Mouse (Mus musculus) stomach, embryonic 16.5 days (tissue): ENCODE results near the gene Lrrc1. TPM values are rescaled to one million over a fixed set of nuclear protein-coding genes. Genes with fewer than 3 reads are reported as not detected.

Experiments
- ATAC-seq: fragments of 200-750 bp; cut with Nextera tagmentation; 2 replicates; pipeline ENCODE4 v1.8.0; 2017; ENCODE audit warnings: moderate number of reproducible peaks, moderate TSS enrichment; ENCODE audit not compliant: insufficient read depth, low FRiP score
- H3K27ac ChIP-seq: fragments of 300-500 bp; sonication (generic); 2 replicates; pipeline ENCODE4 v1.5.1; 2014; ENCODE audit warnings: low read length
- H3K27me3 ChIP-seq: fragments of 300-500 bp; sonication (generic); 2 replicates; pipeline ENCODE4 v1.6.1; 2014; ENCODE audit warnings: low read length, control low read depth, mixed read lengths; ENCODE audit not compliant: control insufficient read depth, insufficient read depth
- H3K36me3 ChIP-seq: fragments of 300-500 bp; sonication (generic); 2 replicates; pipeline ENCODE4 v1.6.1; 2014; ENCODE audit warnings: low read length; ENCODE audit not compliant: control insufficient read depth, insufficient read depth
- H3K4me1 ChIP-seq: fragments of 300-500 bp; sonication (generic); 2 replicates; pipeline ENCODE4 v1.6.1; 2014; ENCODE audit warnings: low read length, control low read depth, mixed read lengths; ENCODE audit not compliant: control insufficient read depth, insufficient read depth
- H3K4me2 ChIP-seq: fragments of 300-500 bp; sonication (generic); 2 replicates; pipeline ENCODE4 v1.6.1; 2014; ENCODE audit warnings: low read depth, low read length, mixed read lengths
- H3K4me3 ChIP-seq: fragments of 300-500 bp; sonication (generic); replicated peaks from 2 replicates; pipeline ENCODE4 v1.5.1; 2014; ENCODE audit warnings: mild to moderate bottlenecking, low read length
- H3K9ac ChIP-seq: fragments of 300-500 bp; sonication (generic); 2 replicates; pipeline ENCODE4 v1.6.1; 2014; ENCODE audit warnings: low read length
- H3K9me3 ChIP-seq: fragments of 300-500 bp; sonication (generic); replicated peaks from 2 replicates; pipeline ENCODE4 v1.6.1; 2016; ENCODE audit warnings: low read length, control low read depth; ENCODE audit not compliant: control insufficient read depth
- WGBS: fragments of 180-500 bp; shearing (Covaris S2); extraction: QIAGEN DNeasy Blood & Tissue Kit; methylation state at CpG from one replicate; pipeline ENCODE4 v1.1.7; 2014; 5-methylcytosine and 5-hydroxymethylcytosine counted together
- polyA plus RNA-seq: library from polyadenylated mRNA; unstranded; fragments of >200 nt; fragmentation: Nextera tagmentation; extraction: Ambion mirVana; gene quantifications from 2 replicates; pipeline ENCODE4 v1.2.1, GENCODE M21; 2015

Gene Lrrc1
- polyA plus RNA-seq, 1 experiment from 2014 or later: 17.7 TPM

- H3K9me3 ChIP-seq: no peaks in the 10 kb centered on the region
- H3K9ac ChIP-seq: no peak overlapping the region
- no peak overlapping the region for H3K4me2 ChIP-seq
- no peak for ATAC-seq
- H3K27ac ChIP-seq: no peak overlapping the region
- H3K27me3 ChIP-seq: no peaks in the 10 kb centered on the region
- WGBS: 81% methylated on average over 12 of the region's 12 CpGs
- H3K4me1 ChIP-seq: no peaks in the 10 kb centered on the region
- H3K4me3 ChIP-seq: no peak overlapping the region
- 0 out of 2 replicates have a peak, but pooled peaks cover 3% of the 10 kb centered on the region for H3K36me3 ChIP-seq
These were observed 92.4 kb downstream of the Lrrc1 start for GRCm38 (mm10) chr9:77452046-77452807.

- no peak for ATAC-seq
- H3K4me3 ChIP-seq: no peak overlapping the region
- no peaks in the 10 kb centered on the region for H3K9me3 ChIP-seq
- no peak overlapping the region for H3K4me2 ChIP-seq
- no peak overlapping the region for H3K9ac ChIP-seq
- no peaks in the 10 kb centered on the region for H3K27me3 ChIP-seq
- H3K4me1 ChIP-seq: no peaks in the 10 kb centered on the region
- WGBS: 71% methylated on average over 2 of the region's 2 CpGs
- H3K27ac ChIP-seq: no peak overlapping the region
- H3K36me3 ChIP-seq: 0 out of 2 replicates have a peak, but pooled peaks cover 3% of the 10 kb centered on the region
These were observed 94.2 kb downstream of the Lrrc1 start for GRCm38 (mm10) chr9:77450447-77450846.

- Histone ChIP-seq H3K4me1 (no peaks in the 10 kb centered on the region), H3K4me3 (no peak overlapping the region), H3K36me3 (0 out of 2 replicates have a peak, but pooled peaks cover 2% of the 10 kb centered on the region), H3K27ac (no peak overlapping the region), H3K4me2 (no peak overlapping the region), H3K27me3 (no peaks in the 10 kb centered on the region), H3K9ac (no peak overlapping the region), H3K9me3 (no peaks in the 10 kb centered on the region)
- ATAC-seq: no peak
- WGBS: 94% methylated on average over 4 of the region's 4 CpGs
These were observed 99.8 kb downstream of the Lrrc1 start for GRCm38 (mm10) chr9:77444876-77445275.

GRCm38 (mm10) chr9:77439371-77439770, 105.3 kb downstream of the Lrrc1 start:
- ATAC-seq: no peak
- no peaks in the 10 kb centered on the region for H3K9me3 ChIP-seq
- no peak overlapping the region for H3K9ac ChIP-seq
- H3K4me3 ChIP-seq: no peak overlapping the region
- H3K27ac ChIP-seq: no peak overlapping the region
- no peaks in the 10 kb centered on the region for H3K27me3 ChIP-seq
- 0 out of 2 replicates have a peak, but pooled peaks cover 2% of the 10 kb centered on the region for H3K36me3 ChIP-seq
- H3K4me1 ChIP-seq: no peaks in the 10 kb centered on the region
- no peak overlapping the region for H3K4me2 ChIP-seq
- 81% methylated on average over 6 of the region's 6 CpGs for WGBS

GRCm38 (mm10) chr9:77438836-77439271, 105.8 kb downstream of the Lrrc1 start:
- ATAC-seq: no peak

GRCm38 (mm10) chr9:77437131-77437530, 107.5 kb downstream of the Lrrc1 start:
- 92% methylated on average over 6 of the region's 6 CpGs for WGBS
- ATAC-seq: no peak
- Histone ChIP-seq H3K36me3 (0 out of 2 replicates have a peak, but pooled peaks cover 2% of the 10 kb centered on the region), H3K4me2 (no peak overlapping the region), H3K4me1 (no peaks in the 10 kb centered on the region), H3K27ac (no peak overlapping the region), H3K4me3 (no peak overlapping the region), H3K9me3 (no peaks in the 10 kb centered on the region), H3K27me3 (no peaks in the 10 kb centered on the region), H3K9ac (no peak overlapping the region)

More at GRCm38 (mm10) chr9:77438836-77439271, 105.8 kb downstream of the Lrrc1 start:
- Histone ChIP-seq H3K9me3 (no peaks in the 10 kb centered on the region), H3K36me3 (0 out of 2 replicates have a peak, but pooled peaks cover 2% of the 10 kb centered on the region), H3K9ac (no peak overlapping the region), H3K4me1 (no peaks in the 10 kb centered on the region), H3K4me2 (no peak overlapping the region), H3K27me3 (no peaks in the 10 kb centered on the region), H3K27ac (no peak overlapping the region), H3K4me3 (no peak overlapping the region)
- WGBS: 69% methylated on average over 11 of the region's 11 CpGs

GRCm38 (mm10) chr9:77434965-77435364, 109.7 kb downstream of the Lrrc1 start:
- Histone ChIP-seq H3K4me3 (no peak overlapping the region), H3K9me3 (no peaks in the 10 kb centered on the region), H3K36me3 (no peaks in the 10 kb centered on the region), H3K27ac (no peak overlapping the region), H3K4me1 (no peaks in the 10 kb centered on the region), H3K27me3 (no peaks in the 10 kb centered on the region), H3K9ac (no peak overlapping the region), H3K4me2 (no peak overlapping the region)
- ATAC-seq: no peak
- 77% methylated on average over 12 of the region's 12 CpGs for WGBS

- Histone ChIP-seq H3K4me1 (peaks cover 8% of the 10 kb centered on the region), H3K4me3 (no peak overlapping the region), H3K9ac (no peak overlapping the region), H3K4me2 (no peak overlapping the region), H3K9me3 (no peaks in the 10 kb centered on the region), H3K27me3 (no peaks in the 10 kb centered on the region), H3K36me3 (no peaks in the 10 kb centered on the region), H3K27ac (no peak overlapping the region)
- 87% methylated on average over 4 of the region's 4 CpGs for WGBS
- ATAC-seq: no peak
These were observed 111.2 kb downstream of the Lrrc1 start for GRCm38 (mm10) chr9:77433476-77433875.

GRCm38 (mm10) chr9:77432030-77432429, 112.6 kb downstream of the Lrrc1 start:
- Histone ChIP-seq H3K4me3 (no peak overlapping the region), H3K9ac (no peak overlapping the region), H3K36me3 (no peaks in the 10 kb centered on the region), H3K4me1 (peaks cover 21% of the 10 kb centered on the region), H3K4me2 (no peak overlapping the region), H3K9me3 (no peaks in the 10 kb centered on the region), H3K27ac (no peak overlapping the region), H3K27me3 (no peaks in the 10 kb centered on the region)
- ATAC-seq: no peak
- 76% methylated on average over 17 of the region's 17 CpGs for WGBS
